Mouse (Mus musculus) kidney, adult 18-20 months (tissue): Measurements from ENCODE around the gene Anapc7.
"Not testable (repeated sequence)": the region's sequence is repeated elsewhere in the genome, so short reads cannot be mapped to it uniquely, and the experiment has no call there.

ENCODE experiments used
- DNase-seq: peaks from one replicate; pipeline ENCODE4 v3.0.0; 2021

Gene Anapc7

GRCm38 (mm10) chr5:122453188-122453587 is 31.7 kb downstream of the Anapc7 start:
- no peak for DNase-seq

- DNase-seq, result no peak
These were observed 32.9 kb downstream of the Anapc7 start for GRCm38 (mm10) chr5:122454442-122454841.

GRCm38 (mm10) chr5:122454883-122455282 is 33.4 kb downstream of the Anapc7 start:
- DNase-seq, result no peak

- no peak for DNase-seq
These were observed 34.1 kb downstream of the Anapc7 start for GRCm38 (mm10) chr5:122455584-122455983.

GRCm38 (mm10) chr5:122457054-122457453 is 35.6 kb downstream of the Anapc7 start:
- not testable (repeated sequence) for DNase-seq

DNA sequence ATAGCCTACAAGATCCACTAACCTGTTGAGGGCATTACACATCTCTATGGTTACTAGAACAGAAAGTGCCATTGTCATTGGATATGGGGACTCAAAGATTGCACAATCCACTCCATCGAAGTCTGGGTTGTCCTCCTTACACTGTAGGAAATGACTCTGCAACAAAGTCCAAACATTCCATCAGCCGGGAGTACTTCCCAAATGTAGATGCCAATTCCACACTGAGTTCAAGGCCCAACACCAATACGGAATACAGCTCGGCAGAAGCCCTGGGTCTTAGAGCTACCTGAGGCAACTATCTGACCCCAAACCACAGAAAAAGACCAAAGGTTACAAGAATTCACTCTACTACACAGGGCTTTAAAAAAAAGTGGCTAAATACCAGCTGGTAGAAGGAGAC is 36.6 kb downstream of the Anapc7 start:
- no peak for DNase-seq

DNA sequence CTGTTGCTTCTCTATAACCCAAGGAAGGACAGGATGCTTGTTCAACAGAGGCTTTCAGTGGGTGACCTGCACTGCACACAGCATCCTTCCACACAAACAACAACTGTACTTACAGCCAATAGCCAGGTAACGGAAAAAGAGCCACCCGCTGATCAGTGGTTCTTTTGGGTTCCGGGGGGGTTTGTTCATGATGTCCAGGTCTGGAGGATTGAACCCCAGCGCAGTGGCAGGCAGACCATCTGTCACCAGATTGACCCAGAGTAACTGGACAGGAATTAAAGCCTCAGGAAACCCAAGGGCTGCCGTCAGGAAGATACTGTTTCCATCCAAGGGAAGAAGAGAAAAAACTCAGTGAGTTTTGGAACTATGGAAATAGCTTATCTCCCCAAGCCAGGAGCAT is 37.8 kb downstream of the Anapc7 start:
- DNase-seq, result no peak

- DNase-seq, result no peak
These were observed 39.2 kb downstream of the Anapc7 start for GRCm38 (mm10) chr5:122460656-122461055.

DNA sequence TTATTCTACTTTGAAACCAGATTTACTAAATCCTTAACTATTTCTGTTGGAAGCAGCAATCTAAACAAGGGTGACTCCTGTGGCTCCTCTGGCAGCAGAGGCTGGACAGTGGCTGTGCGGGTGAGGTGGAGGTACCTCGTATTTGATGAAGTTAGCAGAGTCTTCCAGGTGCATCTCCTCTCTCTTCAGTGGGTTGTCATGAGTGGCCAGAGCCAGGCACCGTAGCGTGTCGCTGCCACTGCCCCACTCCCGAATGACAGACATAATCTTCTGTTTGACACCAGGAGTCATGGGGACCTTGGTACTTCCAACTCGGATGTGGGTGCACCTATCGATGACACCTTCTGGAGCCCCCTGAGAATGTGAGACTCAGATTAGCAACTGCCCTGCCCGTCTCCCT is 39.9 kb downstream of the Anapc7 start:
- no peak for DNase-seq

DNA sequence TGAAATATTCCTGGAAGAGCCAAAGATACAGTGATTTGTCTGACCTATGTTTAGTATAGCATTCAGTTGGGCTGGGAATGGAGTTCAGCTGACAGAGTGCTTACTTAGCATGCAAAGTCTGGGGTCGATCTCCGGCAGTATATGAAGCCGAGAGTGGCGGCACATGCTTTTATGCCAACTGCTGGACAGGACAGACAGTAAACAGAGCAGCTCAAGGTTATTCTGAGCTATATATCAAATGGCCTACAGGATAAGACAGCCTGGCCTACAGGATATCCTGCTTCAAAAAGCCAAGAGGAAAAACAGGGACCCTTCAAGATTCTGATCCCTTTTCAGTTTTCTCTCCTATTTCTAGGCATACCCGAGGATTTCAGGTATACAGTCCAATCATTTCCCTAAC is 50.2 kb downstream of the Anapc7 start:
- DNase-seq, result no peak

GRCm38 (mm10) chr5:122474643-122475363 is 53.3 kb downstream of the Anapc7 start:
- no peak for DNase-seq

DNA sequence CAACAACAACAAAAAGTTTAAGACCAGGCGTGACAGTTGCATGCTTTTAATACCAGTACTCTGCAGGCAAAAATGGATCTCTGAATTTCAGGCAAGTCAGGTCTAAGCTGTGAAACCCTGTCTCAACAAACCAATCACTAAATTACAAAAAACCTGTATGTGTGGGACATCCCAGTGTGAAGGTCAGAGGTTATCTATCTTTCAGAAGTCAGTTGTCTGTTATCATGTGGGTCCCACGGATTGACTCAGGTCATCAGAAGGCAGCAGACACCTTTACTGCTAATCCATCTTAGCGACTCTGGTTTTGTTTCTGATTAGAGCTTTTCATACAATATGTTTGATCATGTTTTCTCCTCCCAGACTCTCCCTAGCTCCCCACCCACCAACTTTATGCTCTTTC is 54.6 kb downstream of the Anapc7 start:
- DNase-seq, result no peak

DNA sequence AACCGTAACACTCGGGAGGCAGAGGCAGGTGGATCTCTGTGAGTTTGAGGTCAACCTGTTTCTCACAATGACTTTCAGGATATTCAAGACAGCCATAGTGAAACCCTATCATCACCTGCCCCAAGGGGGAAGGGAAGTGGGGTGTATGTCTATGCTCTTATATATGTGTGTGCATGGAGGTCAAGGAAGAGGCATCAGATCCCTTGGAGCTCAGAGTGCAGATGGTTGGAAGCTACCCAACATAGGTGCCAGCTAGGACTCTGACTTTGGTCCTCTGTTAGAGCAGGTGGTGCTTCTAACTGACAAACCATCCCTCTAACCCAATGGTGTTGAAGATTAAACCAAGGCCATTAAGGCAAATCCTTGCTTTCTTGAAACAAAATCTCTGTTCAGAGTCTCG is 56.0 kb downstream of the Anapc7 start:
- no peak for DNase-seq

DNA sequence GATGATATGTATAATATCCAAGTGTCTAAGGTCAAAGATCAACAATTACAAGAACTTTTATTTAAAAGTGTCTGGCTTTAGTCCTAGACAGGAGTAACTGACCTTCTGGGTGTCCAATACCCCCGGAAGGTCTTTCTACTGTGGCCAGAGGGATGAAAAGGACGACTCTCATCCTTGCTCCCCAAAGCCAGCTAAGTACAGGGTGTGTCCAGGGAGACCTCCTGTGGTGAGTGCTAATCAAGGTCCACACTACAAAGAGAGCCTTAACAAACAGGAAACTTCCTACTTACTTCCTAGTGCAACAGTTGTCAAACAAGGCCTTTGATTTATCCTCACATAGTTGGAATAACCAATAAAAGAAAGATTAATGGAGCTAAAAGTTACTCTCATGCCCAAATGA is 57.6 kb downstream of the Anapc7 start:
- no peak for DNase-seq

GRCm38 (mm10) chr5:122481844-122482243 is 60.4 kb downstream of the Anapc7 start:
- DNase-seq, result peak; percentile 53

DNA sequence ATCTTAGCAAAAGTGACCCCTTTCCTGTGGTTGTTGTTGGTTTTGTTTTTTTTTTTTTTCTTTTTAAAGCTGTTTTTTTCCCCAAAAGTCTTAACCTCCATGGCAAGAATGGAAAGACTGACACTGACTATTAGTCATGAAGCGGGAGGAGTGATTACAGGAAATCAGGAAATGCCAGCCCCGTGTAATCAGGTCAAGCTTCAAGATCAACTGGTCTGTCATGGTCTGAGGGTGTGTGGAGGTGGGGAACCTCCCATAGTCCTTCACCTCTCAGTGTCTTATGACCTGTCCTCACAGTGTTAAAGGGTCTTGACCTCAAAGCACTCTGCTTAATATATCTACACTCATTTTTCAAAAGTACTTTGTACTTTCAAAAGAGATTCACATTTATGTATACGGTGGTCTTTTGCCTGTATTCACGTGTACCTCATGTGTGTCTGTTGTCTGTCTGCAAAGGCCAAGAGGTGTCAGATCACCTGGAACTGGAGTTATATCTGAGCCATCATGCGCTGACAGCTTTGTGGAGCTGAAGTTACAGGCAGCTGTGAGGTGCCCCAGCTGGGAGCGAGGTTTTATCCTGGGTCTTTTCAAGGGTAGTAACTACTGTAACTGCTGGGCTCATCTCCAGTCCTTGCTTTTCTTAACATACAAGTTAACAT is 61.4 kb downstream of the Anapc7 start:
- no peak for DNase-seq

DNA sequence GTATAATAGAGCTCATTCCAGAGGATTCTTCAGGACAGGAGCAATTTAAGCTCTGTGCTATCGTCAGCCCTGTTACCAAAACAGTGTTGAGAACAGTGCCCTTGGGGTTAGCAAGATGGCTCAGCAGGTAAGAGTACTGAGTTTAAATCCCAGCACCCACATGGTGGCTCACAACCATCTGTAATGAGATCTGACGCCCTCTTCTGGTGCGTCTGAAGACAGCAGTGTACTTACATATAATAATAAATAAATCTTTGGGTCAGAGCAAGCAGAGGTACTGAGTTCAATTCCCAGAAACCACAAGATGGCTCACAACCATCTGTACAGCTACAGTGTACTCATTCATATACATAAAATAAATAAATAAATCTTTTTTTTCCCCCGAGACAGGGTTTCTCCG is 64.8 kb downstream of the Anapc7 start:
- DNase-seq, result not testable (repeated sequence)

DNA sequence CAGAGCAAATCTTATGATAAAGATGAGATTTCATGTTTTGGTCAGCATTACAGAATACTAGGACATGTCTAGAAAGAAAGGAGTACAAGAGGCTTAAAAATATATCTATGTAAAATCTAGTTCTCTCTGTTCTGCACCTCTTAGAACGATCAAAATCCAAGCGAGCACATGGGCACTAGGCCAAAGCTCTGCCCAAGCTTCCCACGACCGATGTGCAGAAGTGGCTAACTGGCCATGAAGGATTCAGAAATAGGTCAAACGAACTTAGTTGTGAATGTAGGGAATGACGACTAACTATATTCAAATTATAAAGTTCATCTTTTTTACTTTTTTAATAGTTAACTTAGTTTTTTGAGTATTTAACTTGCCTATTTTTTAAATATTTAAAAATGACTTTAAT is 66.3 kb downstream of the Anapc7 start:
- no peak for DNase-seq

- DNase-seq, result no peak
These were observed 68.7 kb downstream of the Anapc7 start for GRCm38 (mm10) chr5:122490148-122490547.

DNA sequence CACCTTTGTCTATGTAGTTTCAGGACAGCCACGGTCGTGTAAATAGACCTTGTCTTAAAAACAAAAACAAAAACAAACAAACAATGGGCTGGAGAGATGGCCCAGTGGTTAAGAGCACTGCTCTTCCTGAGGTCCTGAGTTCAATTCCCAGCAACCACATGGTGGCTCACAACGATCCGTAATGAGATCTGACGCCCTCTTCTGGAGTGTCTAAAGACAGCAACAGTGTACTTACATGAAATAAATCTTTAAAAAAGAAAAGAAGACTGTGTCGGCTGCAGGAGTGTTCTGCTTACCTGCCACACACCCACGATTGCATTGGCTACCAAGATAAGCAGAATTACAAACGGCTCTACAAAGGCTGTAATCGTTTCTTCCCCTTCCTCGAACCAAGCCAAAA is 69.9 kb downstream of the Anapc7 start:
- DNase-seq, result no peak

DNA sequence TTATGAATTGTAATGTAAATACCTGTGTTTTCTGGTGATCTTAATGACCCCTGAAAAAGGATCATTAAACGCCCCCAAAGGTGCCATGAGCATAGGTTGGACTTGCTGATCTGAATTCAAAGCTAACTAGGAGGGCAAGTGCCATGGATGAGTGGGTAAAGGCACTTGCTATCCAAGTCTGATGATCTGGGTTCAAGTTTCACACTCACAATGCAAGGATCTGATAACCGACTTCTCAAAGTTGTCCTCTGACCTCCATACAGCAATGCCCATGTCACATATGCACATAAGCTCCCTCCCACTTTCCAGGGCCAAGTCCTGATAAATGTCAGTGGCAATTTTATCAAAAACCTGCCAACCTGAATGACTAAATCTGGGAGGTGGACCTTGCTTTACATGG is 71.5 kb downstream of the Anapc7 start:
- DNase-seq, result no peak

DNA sequence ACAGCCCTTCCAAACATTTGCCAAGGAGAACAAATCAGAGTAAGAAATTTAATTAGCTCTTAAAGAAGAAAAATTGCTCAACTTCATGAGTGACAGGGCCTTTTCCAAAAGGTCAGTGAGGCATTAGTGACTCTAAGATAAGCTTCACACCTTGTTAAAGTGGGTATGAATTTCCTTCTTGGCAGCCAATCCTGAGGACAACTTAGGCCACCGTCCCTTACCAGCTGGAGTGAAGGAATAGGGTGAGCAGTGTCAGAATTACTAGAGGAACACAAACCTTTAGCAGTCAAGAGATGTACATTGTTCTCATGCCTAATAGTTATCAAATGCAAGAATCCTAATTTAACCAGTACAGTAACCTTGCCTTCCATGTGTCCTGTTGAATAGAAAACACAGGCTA is 73.0 kb downstream of the Anapc7 start:
- no peak for DNase-seq
